Mouse (Mus musculus): ENCODE data around the gene Gpr135. TPM values are rescaled to one million over a fixed set of nuclear protein-coding genes. Genes with fewer than 3 reads are reported as not detected.

The Gpr135 gene
- polyA plus RNA-seq, 1 experiment from 2014 or later: 1.5 TPM

Other genes with a start within 250 kb of the Gpr135 start
- gene Daam1, start 240.0 kb downstream of the Gpr135 start, polyA plus RNA-seq (2015; fragmentation: Nextera tagmentation; extraction: Ambion mirVana): 17.6 and 20.6 TPM in 2 replicates
- gene L3hypdh, start 14.3 kb upstream of the Gpr135 start, polyA plus RNA-seq (2015; fragmentation: Nextera tagmentation; extraction: Ambion mirVana): 6.9 and 7.7 TPM in 2 replicates
- gene Jkamp, start 14.5 kb upstream of the Gpr135 start, polyA plus RNA-seq (2015; fragmentation: Nextera tagmentation; extraction: Ambion mirVana): 112 and 116 TPM in 2 replicates
- gene Ccdc175, start 113.9 kb upstream of the Gpr135 start, polyA plus RNA-seq (2015; fragmentation: Nextera tagmentation; extraction: Ambion mirVana): 0.06 TPM in 1 of 2 replicates, not detected in the other

Data from forebrain, embryonic 13.5 days (tissue).